Mouse (Mus musculus) thymus, adult 2 months (tissue): ENCODE data around the gene Ing1. TPM values are rescaled to one million over a fixed set of nuclear protein-coding genes. Genes with fewer than 3 reads are reported as not detected.

Source experiments
- DNase-seq: peaks from one replicate; pipeline ENCODE4 v3.0.0; 2021
- H3K27ac ChIP-seq: fragments of 200-500 bp; 2 replicates; pipeline ENCODE4 v1.5.1; 2012; ENCODE audit warnings: low read length, control low read depth; ENCODE audit not compliant: control insufficient read depth, insufficient read depth
- H3K27me3 ChIP-seq: fragments of 200-500 bp; 2 replicates; pipeline ENCODE4 v1.6.1; 2012; ENCODE audit warnings: mild to moderate bottlenecking, low read length, moderate library complexity, mixed read lengths; ENCODE audit not compliant: control insufficient read depth, insufficient read depth
- H3K36me3 ChIP-seq: fragments of 200-500 bp; 2 replicates; pipeline ENCODE4 v1.6.1; 2012; ENCODE audit warnings: mild to moderate bottlenecking, low read length, moderate library complexity; ENCODE audit not compliant: control insufficient read depth, insufficient read depth
- H3K4me1 ChIP-seq: fragments of 200-500 bp; replicated peaks from 2 replicates; pipeline ENCODE4 v1.6.1; 2012; ENCODE audit warnings: low read length; ENCODE audit not compliant: control insufficient read depth, insufficient read depth
- H3K4me3 ChIP-seq: fragments of 200-500 bp; 2 replicates; pipeline ENCODE4 v1.5.1; 2012; ENCODE audit warnings: mild to moderate bottlenecking, low read length, control low read depth, moderate library complexity; ENCODE audit not compliant: control insufficient read depth, insufficient read depth
- CTCF ChIP-seq: fragments of 200-500 bp; IDR thresholded peaks from 2 replicates; pipeline ENCODE4 v1.5.1; 2012; ENCODE audit warnings: mild to moderate bottlenecking, control low read depth, low read length, moderate library complexity, borderline replicate concordance; ENCODE audit not compliant: control insufficient read depth, poor library complexity, insufficient read depth; ENCODE audit errors: extremely low read depth
- POLR2A ChIP-seq: fragments of 200-500 bp; IDR thresholded peaks from 2 replicates; pipeline ENCODE4 v1.6.1; 2012; ENCODE audit warnings: mild to moderate bottlenecking, low read length, control low read depth, moderate library complexity; ENCODE audit not compliant: control insufficient read depth, poor library complexity, insufficient read depth; ENCODE audit errors: extremely low read depth
- WGBS: fragments of 180-500 bp; shearing (Covaris S2); methylation state at CpG from one replicate; pipeline ENCODE4 v1.1.7; 2018; 5-methylcytosine and 5-hydroxymethylcytosine counted together
- polyA plus RNA-seq: library from polyadenylated mRNA; depleted of rRNA; stranded (reverse); fragments of >200 nt; gene quantifications from 2 replicates; pipeline ENCODE4 v1.2.3, GENCODE M21; 2012

Ing1 gene
- polyA plus RNA-seq, 1 experiment = 47.2 TPM

- WGBS = 92% methylated on average over 9 of the region's 9 CpGs
- Histone ChIP-seq H3K4me1 (no peaks in the 10 kb centered on the region), H3K36me3 (peaks cover 12% of the 10 kb centered on the region), H3K27me3 (no peaks in the 10 kb centered on the region), H3K4me3 (no peak overlapping the region), H3K27ac (no peak overlapping the region)
- TF ChIP-seq POLR2A (no peak), CTCF (no peak)
- no peak for DNase-seq
Measured at GRCm38 (mm10) chr8:11534494-11534893, 20.9 kb upstream of the Ing1 start.

DNA sequence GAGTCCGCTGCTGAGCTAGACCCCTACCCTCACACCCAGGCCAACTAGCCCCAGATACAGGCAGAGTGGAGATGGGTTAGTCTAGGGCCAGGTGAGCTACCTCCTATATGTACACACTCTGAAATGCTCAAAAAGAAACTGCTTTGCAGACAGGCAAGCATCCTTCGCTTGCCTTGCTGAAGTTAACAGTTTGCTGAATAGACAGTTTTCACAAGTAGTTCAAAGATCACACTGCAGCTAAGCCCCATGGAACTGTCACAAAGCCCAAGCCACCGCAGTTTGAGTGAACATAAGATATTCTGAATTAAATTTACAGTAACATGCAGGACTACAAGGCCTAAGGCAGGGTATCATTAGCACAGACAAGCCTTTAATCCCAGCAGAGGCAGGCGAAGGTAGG, 16.3 kb upstream of the Ing1 start:
- no peak overlapping the region for H3K4me3 ChIP-seq
- no peaks in the 10 kb centered on the region for H3K27me3 ChIP-seq
- H3K36me3 ChIP-seq = peaks cover 4% of the 10 kb centered on the region
- no peak for DNase-seq
- H3K27ac ChIP-seq = no peak overlapping the region
- TF ChIP-seq POLR2A (no peak), CTCF (no peak)
- WGBS = 96% methylated on average over 4 of the region's 4 CpGs
- no peaks in the 10 kb centered on the region for H3K4me1 ChIP-seq

- Histone ChIP-seq H3K4me3 (no peak overlapping the region), H3K36me3 (peaks cover 4% of the 10 kb centered on the region), H3K27me3 (no peaks in the 10 kb centered on the region), H3K27ac (no peak overlapping the region), H3K4me1 (no peaks in the 10 kb centered on the region)
- TF ChIP-seq CTCF (no peak), POLR2A (no peak)
- no peak for DNase-seq
- 96% methylated on average over 8 of the region's 8 CpGs for WGBS
Measured at GRCm38 (mm10) chr8:11540182-11540581, 15.2 kb upstream of the Ing1 start.

GRCm38 (mm10) chr8:11542031-11542430, 13.3 kb upstream of the Ing1 start:
- TF ChIP-seq CTCF (no peak), POLR2A (no peak)
- Histone ChIP-seq H3K36me3 (peaks cover 4% of the 10 kb centered on the region; the same call in 1 of the 2 replicates), H3K4me3 (no peak overlapping the region), H3K27ac (no peak overlapping the region), H3K4me1 (no peaks in the 10 kb centered on the region), H3K27me3 (no peaks in the 10 kb centered on the region)
- 96% methylated on average over 12 of the region's 12 CpGs for WGBS
- DNase-seq = no peak

- Histone ChIP-seq H3K36me3 (peaks cover 4% of the 10 kb centered on the region; the same call in 1 of the 2 replicates), H3K4me1 (no peaks in the 10 kb centered on the region), H3K4me3 (no peak overlapping the region)
Measured at GRCm38 (mm10) chr8:11542866-11543265, 12.5 kb upstream of the Ing1 start.

DNA sequence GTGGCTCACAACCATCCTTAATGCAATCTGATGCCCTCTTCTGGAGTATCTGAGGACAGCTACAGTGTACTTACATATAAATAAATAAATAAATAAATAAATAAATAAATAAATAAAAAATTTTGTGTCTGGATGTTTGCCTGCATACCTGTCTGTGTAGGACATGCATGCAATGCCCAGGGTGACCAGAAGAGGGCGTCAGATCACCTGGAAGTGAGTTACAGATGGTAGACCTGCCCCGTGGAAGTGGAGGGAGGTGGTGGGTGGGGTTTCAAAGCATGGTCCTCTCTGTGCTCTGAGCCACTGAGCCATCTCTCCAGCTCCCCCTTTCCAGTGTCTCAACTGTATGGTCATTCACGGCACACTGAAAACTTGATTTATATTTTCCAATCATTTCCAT, 11.0 kb upstream of the Ing1 start:
- H3K36me3 ChIP-seq = peaks cover 2% of the 10 kb centered on the region; the same call in 1 of the 2 replicates
- H3K27ac ChIP-seq = no peak overlapping the region
- no peak overlapping the region for H3K4me3 ChIP-seq
- no peaks in the 10 kb centered on the region for H3K4me1 ChIP-seq
- TF ChIP-seq CTCF (peak; percentile 73; the same call in 1 of the 2 replicates), POLR2A (no peak)
- DNase-seq = peak; percentile 84
- no peaks in the 10 kb centered on the region for H3K27me3 ChIP-seq
- WGBS = 46% methylated on average over 3 of the region's 3 CpGs

More at GRCm38 (mm10) chr8:11542866-11543265, 12.5 kb upstream of the Ing1 start:
- no peaks in the 10 kb centered on the region for H3K27me3 ChIP-seq
- no peak for TF ChIP-seq POLR2A
- no peak for TF ChIP-seq CTCF
- DNase-seq = no peak
- no peak overlapping the region for H3K27ac ChIP-seq
- WGBS = 94% methylated on average over 4 of the region's 4 CpGs

GRCm38 (mm10) chr8:11547063-11547462, 8.3 kb upstream of the Ing1 start:
- Histone ChIP-seq H3K36me3 (no peaks in the 10 kb centered on the region), H3K27me3 (no peaks in the 10 kb centered on the region), H3K27ac (no peak overlapping the region), H3K4me1 (peaks cover 6% of the 10 kb centered on the region; the same call in 1 of the 2 replicates), H3K4me3 (no peak overlapping the region)
- no peak for TF ChIP-seq POLR2A
- TF ChIP-seq CTCF = 0 out of 2 replicates have a peak, but pooled peaks have one; percentile 58
- 79% methylated on average over 6 of the region's 6 CpGs for WGBS
- no peak for DNase-seq
